Mouse (Mus musculus) limb, embryonic 11.5 days (tissue): ENCODE measurements around the gene Car2. TPM values are rescaled to one million over a fixed set of nuclear protein-coding genes. Genes with fewer than 3 reads are reported as not detected.

Experiments used
- ATAC-seq: fragments of 200-750 bp; cut with Nextera tagmentation; 2 replicates; pipeline ENCODE4 v1.8.0; 2017; ENCODE audit warnings: low read depth; ENCODE audit not compliant: insufficient number of reproducible peaks, low FRiP score, low TSS enrichment
- DNase-seq: peaks from one replicate; pipeline ENCODE4 v3.0.0-alpha.2; 2015; ENCODE audit warnings: low spot score
- H3K27ac ChIP-seq: fragments of 300-500 bp; sonication (generic); replicated peaks from 2 replicates; pipeline ENCODE4 v1.5.1; 2014; ENCODE audit warnings: low read depth, mild to moderate bottlenecking, low read length
- H3K27me3 ChIP-seq: fragments of 300-500 bp; sonication (generic); 2 replicates; pipeline ENCODE4 v1.6.1; 2014; ENCODE audit warnings: mild to moderate bottlenecking, low read length, mixed read lengths; ENCODE audit not compliant: control insufficient read depth, insufficient read depth
- H3K36me3 ChIP-seq: fragments of 300-500 bp; sonication (generic); 2 replicates; pipeline ENCODE4 v1.6.1; 2014; ENCODE audit warnings: mild to moderate bottlenecking, low read length, moderate library complexity, mixed read lengths; ENCODE audit not compliant: control insufficient read depth, insufficient read depth
- H3K4me1 ChIP-seq: fragments of 300-500 bp; sonication (generic); 2 replicates; pipeline ENCODE4 v1.6.1; 2014; ENCODE audit warnings: low read length, mixed read lengths; ENCODE audit not compliant: control insufficient read depth, insufficient read depth
- H3K4me2 ChIP-seq: fragments of 300-500 bp; sonication (generic); 2 replicates; pipeline ENCODE4 v1.6.1; 2014; ENCODE audit warnings: low read depth, mild to moderate bottlenecking, moderate library complexity; ENCODE audit not compliant: severe bottlenecking
- H3K4me3 ChIP-seq: fragments of 300-500 bp; sonication (generic); 2 replicates; pipeline ENCODE4 v1.5.1; 2014; ENCODE audit warnings: low read depth, low read length
- H3K9ac ChIP-seq: fragments of 300-500 bp; sonication (generic); 2 replicates; pipeline ENCODE4 v1.6.1; 2014; ENCODE audit warnings: mild to moderate bottlenecking, low read length
- H3K9me3 ChIP-seq: fragments of 300-500 bp; sonication (generic); 2 replicates; pipeline ENCODE4 v1.6.1; 2016; ENCODE audit warnings: low read length; ENCODE audit not compliant: control insufficient read depth
- WGBS: fragments of 180-500 bp; shearing (Covaris S2); extraction: QIAGEN DNeasy Blood & Tissue Kit; methylation state at CpG from one replicate; pipeline ENCODE4 v1.1.7; 2014; 5-methylcytosine and 5-hydroxymethylcytosine counted together
- polyA plus RNA-seq: library from polyadenylated mRNA; unstranded; fragments of >200 nt; fragmentation: Nextera tagmentation; extraction: Ambion mirVana; gene quantifications from 2 replicates; pipeline ENCODE4 v1.2.1, GENCODE M21; 2014

The Car2 gene
- polyA plus RNA-seq: 63.8 and 67.7 TPM in 2 replicates

DNA sequence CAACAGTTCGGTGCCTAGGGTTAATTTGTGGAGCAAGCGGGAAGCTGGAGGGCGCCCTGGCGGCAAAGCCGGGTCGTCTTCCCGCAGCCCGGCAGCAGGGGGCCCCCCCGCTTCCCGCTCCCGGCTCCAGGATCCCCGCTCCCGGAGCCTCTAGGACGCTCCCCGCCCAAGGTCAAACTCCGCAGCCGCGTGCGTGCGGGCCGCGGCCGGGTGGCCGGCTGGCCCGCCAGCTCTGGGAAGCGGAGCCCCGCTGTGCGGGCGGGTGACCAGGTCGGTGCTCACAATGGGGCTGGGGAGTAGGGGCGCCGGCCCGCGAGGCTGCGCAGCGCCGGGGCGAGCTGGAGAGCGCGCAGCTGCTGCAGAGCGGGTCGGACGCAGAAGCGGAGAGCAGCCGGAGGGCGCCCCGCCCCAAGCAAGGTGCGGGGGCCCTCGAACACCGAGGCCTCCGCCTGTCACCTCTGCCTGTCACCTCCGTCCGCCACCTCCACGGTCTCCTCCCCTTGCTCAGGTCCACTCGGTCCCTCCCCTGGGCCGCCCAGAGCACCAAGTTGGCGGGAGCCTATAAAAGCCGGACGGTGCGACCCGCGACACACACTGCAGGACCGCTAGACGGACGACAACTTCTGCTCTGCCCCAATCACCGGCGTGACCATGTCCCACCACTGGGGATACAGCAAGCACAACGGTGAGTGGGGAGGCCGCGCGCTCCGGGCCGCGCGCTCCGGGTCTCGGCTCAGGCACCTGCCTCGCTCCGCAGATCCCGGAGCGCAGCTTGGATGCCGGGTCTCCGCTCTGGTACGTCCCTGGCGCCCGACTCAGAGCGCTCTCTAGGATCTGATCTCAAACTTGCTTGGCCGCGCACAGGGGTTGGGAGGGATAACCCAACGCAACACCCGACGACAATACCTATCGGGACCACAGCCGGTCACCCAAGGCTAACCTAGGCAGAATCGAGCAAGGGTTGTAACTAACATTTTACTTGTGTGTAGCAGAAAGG lies at the start of gene Car2:
Gene Car2, plus strand, starts transcription at position 172 of the 997 bp plus-strand sequence.
- peak within 1 kb of the TSS; percentile 48 for H3K4me3 ChIP-seq
- no peaks in the 10 kb centered on the region for H3K9me3 ChIP-seq
- peaks cover 5% of the 10 kb centered on the region; the same call in 1 of the 2 replicates for H3K27me3 ChIP-seq
- peak; percentile 85 for ATAC-seq
- peak; percentile 74 for DNase-seq
- no peak within 1 kb of the TSS for H3K27ac ChIP-seq
- H3K36me3 ChIP-seq: no peaks in the 10 kb centered on the region
- no peaks in the 10 kb centered on the region for H3K4me1 ChIP-seq
- H3K9ac ChIP-seq: peak within 1 kb of the TSS; percentile 24
- peak within 1 kb of the TSS; percentile 64 for H3K4me2 ChIP-seq
- WGBS: under 1% methylated on average over 91 of the region's 95 CpGs

DNA sequence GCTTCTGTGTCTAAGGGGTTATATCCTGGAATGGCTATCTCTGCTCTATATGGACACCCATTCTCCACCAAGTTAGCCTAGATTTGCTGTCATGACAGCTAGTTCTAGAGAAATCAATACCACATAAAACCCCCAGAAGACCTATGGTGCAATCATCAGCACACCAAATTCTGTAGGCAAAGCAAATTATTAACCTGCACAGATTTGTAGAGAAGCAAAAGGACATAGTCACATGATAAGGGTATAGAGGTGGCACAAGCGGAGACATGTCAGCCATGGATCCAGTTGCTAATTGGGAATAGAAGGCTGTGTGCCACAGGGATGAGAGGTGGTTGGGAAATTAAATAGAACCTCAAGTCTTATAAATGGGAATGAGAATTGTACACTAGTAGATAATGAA lies 47.1 kb upstream of the Car2 start:
- ATAC-seq: no peak
- H3K27ac ChIP-seq: no peak overlapping the region
- no peaks in the 10 kb centered on the region for H3K9me3 ChIP-seq
- H3K4me2 ChIP-seq: no peak overlapping the region
- H3K36me3 ChIP-seq: no peaks in the 10 kb centered on the region
- H3K9ac ChIP-seq: no peak overlapping the region
- 94% methylated on average over 1 of the region's 1 CpGs for WGBS
- no peak for DNase-seq
- no peaks in the 10 kb centered on the region for H3K4me1 ChIP-seq
- H3K27me3 ChIP-seq: no peaks in the 10 kb centered on the region
- H3K4me3 ChIP-seq: no peak overlapping the region

DNA sequence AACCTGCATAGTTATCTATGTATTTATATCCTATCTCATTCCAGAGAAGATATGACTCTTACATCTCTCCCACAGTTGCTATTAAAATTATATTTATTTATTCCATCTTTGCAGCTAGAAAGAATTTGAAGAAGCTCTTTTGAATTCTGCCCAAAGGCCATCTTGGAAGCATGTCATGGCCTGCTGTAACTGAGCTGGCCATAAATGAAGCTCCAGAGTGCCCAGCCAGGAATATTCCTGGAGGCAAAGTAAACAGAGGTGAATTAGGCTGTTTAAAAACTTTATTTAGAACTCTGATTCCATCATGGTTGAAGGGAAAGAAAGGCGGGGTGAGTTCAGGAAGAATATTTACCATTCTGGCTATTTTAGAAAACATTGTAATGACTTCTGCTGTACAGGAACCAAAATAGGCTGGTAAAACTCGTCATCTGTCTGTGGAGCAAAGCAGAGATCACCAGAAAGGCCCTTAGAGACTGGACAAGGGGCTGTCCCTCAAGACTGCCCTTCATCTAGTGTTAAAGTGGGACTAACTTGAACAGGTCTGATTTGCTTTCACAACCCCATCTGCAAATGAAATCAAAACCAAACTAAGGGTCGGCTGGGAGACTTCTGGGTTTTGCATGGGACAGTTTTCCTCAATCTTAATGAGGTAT lies 46.5 kb upstream of the Car2 start:
- no peaks in the 10 kb centered on the region for H3K36me3 ChIP-seq
- H3K4me2 ChIP-seq: no peak overlapping the region
- no peak overlapping the region for H3K27ac ChIP-seq
- no peak overlapping the region for H3K4me3 ChIP-seq
- no peaks in the 10 kb centered on the region for H3K27me3 ChIP-seq
- no peaks in the 10 kb centered on the region for H3K9me3 ChIP-seq
- no peaks in the 10 kb centered on the region for H3K4me1 ChIP-seq
- WGBS: 80% methylated on average over 3 of the region's 3 CpGs
- DNase-seq (no peak), ATAC-seq (no peak)
- no peak overlapping the region for H3K9ac ChIP-seq

DNA sequence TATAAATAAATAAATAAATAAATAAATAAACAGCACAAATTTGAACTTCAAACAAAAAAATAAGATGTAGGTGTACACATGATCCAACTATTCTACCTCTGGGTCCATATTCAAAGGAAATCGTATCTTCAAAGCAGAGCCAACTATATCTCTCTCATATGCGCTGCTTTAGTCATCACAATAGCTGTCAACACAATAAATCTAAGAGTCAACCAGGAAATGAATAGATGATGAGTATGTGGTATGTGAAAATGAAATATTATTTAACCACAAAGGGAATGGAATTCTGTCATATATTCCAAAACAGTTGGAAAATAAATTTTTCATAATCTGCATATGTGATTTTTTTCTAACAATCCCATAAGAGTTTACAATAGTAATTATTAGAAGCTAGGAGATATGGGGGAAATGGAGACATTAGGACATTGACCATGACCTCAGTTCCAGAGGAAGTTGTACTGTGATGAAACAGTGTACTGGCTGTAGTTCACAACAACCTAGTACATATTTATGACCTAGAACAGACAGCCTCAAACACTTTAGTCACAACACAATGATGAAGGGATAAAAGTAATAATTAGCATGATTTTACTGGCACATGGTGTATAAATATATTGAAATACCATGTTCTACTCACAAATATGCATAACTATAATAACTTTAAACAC lies 37.4 kb upstream of the Car2 start:
- Histone ChIP-seq H3K27ac (no peak overlapping the region), H3K4me3 (no peak overlapping the region), H3K27me3 (no peaks in the 10 kb centered on the region), H3K4me1 (no peaks in the 10 kb centered on the region), H3K36me3 (no peaks in the 10 kb centered on the region), H3K9me3 (no peaks in the 10 kb centered on the region), H3K9ac (no peak overlapping the region), H3K4me2 (no peak overlapping the region)
- DNase-seq: no peak
- 84% methylated on average over 2 of the region's 2 CpGs for WGBS
- ATAC-seq: no peak

DNA sequence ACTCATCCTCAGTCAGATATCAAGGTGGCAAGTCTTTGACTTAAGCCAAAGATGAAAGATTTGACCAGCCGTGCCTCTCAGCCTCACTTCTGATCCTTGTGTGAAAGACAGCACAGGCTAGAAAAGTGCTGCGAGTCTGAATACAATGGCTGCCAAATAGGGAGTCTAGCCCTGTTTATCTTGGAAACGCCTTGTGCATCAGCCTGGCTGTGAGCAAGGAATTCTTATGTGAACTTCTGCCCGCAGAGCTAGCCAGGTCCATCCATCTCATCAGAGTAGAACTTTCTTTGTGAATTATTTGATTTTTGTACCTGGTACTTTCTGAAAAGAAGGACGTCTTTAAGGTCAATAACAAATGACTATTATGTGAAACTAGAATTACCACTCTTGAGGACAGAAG lies 32.1 kb upstream of the Car2 start:
- Histone ChIP-seq H3K4me3 (no peak overlapping the region), H3K27ac (no peak overlapping the region), H3K4me1 (no peaks in the 10 kb centered on the region), H3K27me3 (no peaks in the 10 kb centered on the region), H3K9ac (no peak overlapping the region), H3K4me2 (no peak overlapping the region), H3K36me3 (no peaks in the 10 kb centered on the region), H3K9me3 (no peaks in the 10 kb centered on the region)
- DNase-seq: no peak
- WGBS: 83% methylated on average over 5 of the region's 5 CpGs
- no peak for ATAC-seq

DNA sequence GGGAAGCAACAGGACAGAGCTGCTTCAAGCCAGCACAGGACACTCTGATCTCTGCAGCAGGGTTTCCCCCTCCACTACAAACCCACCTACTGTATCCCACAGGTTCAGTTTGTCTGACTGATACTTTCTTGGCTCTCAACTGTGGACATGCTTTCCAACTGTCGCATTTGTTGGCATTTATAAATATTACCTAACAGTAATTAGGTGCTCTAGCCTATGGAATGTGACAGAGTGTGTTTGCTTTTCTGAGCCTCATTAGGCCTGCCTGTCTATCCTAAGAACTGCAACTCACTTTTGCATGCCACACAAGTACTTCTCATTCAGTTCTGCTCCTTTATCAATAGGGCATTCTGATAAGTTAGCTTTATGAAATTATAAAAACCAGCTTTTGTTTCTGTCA lies 31.6 kb upstream of the Car2 start:
- Histone ChIP-seq H3K9ac (no peak overlapping the region), H3K9me3 (no peaks in the 10 kb centered on the region), H3K27me3 (no peaks in the 10 kb centered on the region), H3K27ac (no peak overlapping the region), H3K4me2 (no peak overlapping the region), H3K4me3 (no peak overlapping the region), H3K4me1 (no peaks in the 10 kb centered on the region), H3K36me3 (no peaks in the 10 kb centered on the region)
- ATAC-seq: no peak
- no peak for DNase-seq
- WGBS: 74% methylated on average over 1 of the region's 1 CpGs

DNA sequence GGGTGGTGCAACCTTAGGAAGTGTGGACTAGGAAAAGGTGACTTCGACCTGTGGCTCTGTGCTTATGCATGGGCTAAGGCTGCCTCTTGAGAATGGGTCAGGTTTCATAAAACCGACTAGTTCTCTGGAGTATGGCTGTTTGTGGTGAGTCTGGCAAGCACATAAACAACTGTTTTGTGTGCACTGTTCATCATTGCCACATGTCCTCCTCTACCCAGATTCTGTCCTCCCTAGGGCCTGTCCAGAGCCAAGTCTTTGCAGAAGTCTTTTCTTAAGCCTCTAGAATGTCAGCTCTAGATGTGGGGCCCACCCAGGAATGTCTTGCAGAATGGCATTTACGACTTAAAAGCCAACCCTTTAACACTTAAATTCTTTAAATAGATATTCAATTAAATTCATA lies 28.2 kb upstream of the Car2 start:
- Histone ChIP-seq H3K4me1 (no peaks in the 10 kb centered on the region), H3K4me2 (no peak overlapping the region), H3K27me3 (no peaks in the 10 kb centered on the region), H3K9ac (no peak overlapping the region), H3K4me3 (no peak overlapping the region), H3K9me3 (no peaks in the 10 kb centered on the region), H3K36me3 (no peaks in the 10 kb centered on the region), H3K27ac (no peak overlapping the region)
- WGBS: 85% methylated on average over 3 of the region's 3 CpGs
- no peak for DNase-seq
- ATAC-seq: no peak

DNA sequence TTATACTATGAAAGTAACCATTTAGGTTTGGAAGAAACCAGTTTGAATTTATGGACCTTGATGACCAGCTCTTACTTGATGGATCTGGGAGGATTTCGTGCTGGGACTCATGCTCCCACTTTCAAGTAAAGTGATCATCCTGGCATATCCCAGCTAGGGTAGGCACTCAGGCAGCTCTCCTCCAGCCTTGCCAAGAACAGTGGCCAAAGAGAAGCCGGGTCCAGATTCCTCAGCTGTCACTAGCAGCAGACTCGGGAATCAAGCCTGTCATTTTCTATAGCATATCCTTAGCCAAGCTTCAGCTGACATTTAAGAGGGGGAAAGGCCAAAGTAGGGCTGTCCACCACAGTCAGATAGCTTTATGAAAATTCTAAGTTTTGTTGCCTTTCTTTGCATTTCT lies 25.8 kb upstream of the Car2 start:
- DNase-seq (no peak), ATAC-seq (no peak)
- Histone ChIP-seq H3K36me3 (no peaks in the 10 kb centered on the region), H3K9ac (no peak overlapping the region), H3K4me2 (no peak overlapping the region), H3K27ac (no peak overlapping the region), H3K4me3 (no peak overlapping the region), H3K27me3 (no peaks in the 10 kb centered on the region), H3K9me3 (no peaks in the 10 kb centered on the region), H3K4me1 (no peaks in the 10 kb centered on the region)
- WGBS: 86% methylated on average over 3 of the region's 3 CpGs
